Mouse (Mus musculus): ENCODE results near the gene Wdr27. TPM values are rescaled to one million over a fixed set of nuclear protein-coding genes. Genes with fewer than 3 reads are reported as not detected.

Wdr27 gene
- polyA plus RNA-seq, 1 experiment from 2014 or later: 5.8 TPM

DNA sequence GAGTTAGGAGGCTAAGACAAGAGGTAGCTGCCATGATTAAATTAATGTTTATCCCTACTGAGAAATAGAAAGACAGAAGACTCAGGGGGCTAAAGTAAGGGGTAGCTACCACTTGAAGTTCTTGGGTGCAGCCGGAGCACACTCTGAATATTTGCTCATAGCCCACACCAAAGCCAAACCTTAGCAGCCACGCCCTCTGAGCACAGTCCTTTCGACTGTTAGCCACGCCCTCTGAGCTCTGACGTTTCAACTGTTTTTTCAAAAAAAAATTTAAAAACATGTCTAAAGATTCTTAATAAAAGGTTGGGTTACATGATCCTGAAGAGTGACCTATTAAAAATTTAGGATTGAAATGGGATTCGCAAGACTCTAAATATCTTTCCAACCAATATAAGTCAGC lies 130.3 kb downstream of the Wdr27 start:
- Histone ChIP-seq H3K36me3 (no peaks in the 10 kb centered on the region), H3K9ac (no peak overlapping the region), H3K4me1 (no peaks in the 10 kb centered on the region), H3K9me3 (no peaks in the 10 kb centered on the region), H3K4me2 (replicated peaks) (no peak overlapping the region), H3K27ac (no peak overlapping the region), H3K4me3 (no peak overlapping the region), H3K27me3 (no peaks in the 10 kb centered on the region)
- no peak for ATAC-seq (ENCODE audit: insufficient number of reproducible peaks, insufficient read depth, low FRiP score, low TSS enrichment)
- 83% methylated on average over 6 of the region's 6 CpGs for WGBS

DNA sequence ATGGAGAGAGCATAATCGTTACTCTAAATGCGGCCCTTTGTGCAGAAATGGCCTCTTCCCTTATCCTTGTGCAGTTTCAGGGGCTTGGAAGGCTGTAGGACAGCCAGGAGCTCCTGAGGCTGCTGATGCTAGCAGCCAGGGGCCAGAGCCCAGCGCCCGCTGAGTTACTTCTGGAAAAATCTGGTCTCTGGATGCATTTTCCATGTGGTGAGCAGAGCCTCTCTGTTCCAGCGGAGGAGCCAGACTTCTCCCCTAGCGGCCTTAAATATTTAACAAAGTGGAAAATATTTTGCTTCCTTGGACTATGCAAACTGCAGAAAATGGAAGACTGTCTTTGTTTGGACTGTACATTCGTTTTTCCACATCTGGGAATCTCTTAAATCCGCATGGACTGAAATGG lies 130.9 kb downstream of the Wdr27 start:
- no peaks in the 10 kb centered on the region for H3K36me3 ChIP-seq
- 76% methylated on average over 8 of the region's 8 CpGs for WGBS
- no peak for ATAC-seq (ENCODE audit: insufficient number of reproducible peaks, insufficient read depth, low FRiP score, low TSS enrichment)

DNA sequence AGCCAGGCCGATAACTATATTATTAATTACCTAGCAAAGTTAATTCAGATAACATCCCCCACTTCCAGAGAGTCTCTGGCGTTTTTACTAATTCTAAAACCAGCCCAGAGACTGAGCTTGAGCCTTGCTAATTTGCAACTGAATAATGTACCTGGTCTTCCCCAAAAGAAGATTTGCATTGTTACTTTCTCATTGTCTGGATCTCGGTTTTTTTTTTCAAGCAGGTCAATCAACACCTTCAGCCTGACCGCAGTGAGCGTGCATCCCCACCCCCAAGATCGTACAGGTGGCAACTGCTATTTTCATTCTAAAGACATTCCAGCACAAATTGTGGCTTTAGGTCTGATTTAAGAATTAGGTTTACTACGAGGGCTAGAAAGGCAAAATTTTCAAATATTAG lies 136.2 kb downstream of the Wdr27 start:
- no peak overlapping the region for H3K4me3 ChIP-seq
- 86% methylated on average over 7 of the region's 7 CpGs for WGBS

More for the DNA sequence above, 130.9 kb downstream of the Wdr27 start:
- no peak overlapping the region for H3K4me2 ChIP-seq (replicated peaks)
- H3K27me3 ChIP-seq: no peaks in the 10 kb centered on the region
- no peak overlapping the region for H3K27ac ChIP-seq
- no peaks in the 10 kb centered on the region for H3K4me1 ChIP-seq
- H3K9me3 ChIP-seq: no peaks in the 10 kb centered on the region
- H3K9ac ChIP-seq: no peak overlapping the region
- no peak overlapping the region for H3K4me3 ChIP-seq

DNA sequence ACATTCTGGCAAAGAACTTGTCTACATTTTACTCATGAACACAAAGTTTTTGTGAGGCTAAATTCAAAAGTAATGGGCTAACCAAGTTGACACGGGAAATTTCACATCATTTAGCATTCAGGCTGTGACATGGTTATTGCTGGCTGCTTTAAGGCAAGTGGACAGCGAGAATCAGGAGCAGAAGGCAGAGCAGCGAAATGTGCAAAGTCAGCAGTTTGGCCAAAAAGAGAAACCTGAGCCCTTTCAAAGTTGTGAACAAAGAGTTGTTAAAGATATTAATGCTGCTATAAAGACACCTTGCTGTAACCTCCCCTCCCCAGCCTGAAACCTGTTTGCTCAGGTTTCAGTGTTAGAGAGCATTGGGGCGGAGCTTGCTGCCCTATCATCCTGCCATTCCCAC lies 143.7 kb downstream of the Wdr27 start:
- ATAC-seq (ENCODE audit: insufficient number of reproducible peaks, insufficient read depth, low FRiP score, low TSS enrichment): no peak
- H3K9me3 ChIP-seq: no peaks in the 10 kb centered on the region

More for the DNA sequence above, 136.2 kb downstream of the Wdr27 start:
- Histone ChIP-seq H3K27ac (no peak overlapping the region), H3K9ac (no peak overlapping the region), H3K4me1 (no peaks in the 10 kb centered on the region), H3K27me3 (no peaks in the 10 kb centered on the region), H3K9me3 (no peaks in the 10 kb centered on the region), H3K4me2 (replicated peaks) (no peak overlapping the region), H3K36me3 (no peaks in the 10 kb centered on the region)
- no peak for ATAC-seq (ENCODE audit: insufficient number of reproducible peaks, insufficient read depth, low FRiP score, low TSS enrichment)

DNA sequence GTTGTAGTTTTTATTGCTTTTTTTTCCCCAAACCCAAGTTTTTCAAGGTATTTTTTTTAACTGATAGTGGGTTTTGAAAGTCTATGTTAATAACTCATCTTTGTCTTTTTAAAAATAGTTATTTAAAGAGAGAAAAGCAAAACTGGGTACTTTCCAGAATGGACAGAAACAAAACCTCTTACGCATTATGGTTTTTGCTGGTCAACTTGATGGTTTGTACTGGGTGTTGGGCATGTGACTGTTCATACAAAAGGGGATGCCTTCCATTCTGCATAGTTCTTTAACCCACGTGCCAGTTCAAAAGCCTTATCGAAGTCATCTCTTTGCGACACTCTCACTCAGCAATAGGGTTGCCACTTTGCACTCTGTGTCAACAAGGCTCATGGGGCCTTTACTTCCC lies 147.9 kb downstream of the Wdr27 start:
- H3K9me3 ChIP-seq: no peaks in the 10 kb centered on the region
- no peaks in the 10 kb centered on the region for H3K27me3 ChIP-seq
- H3K9ac ChIP-seq: no peak overlapping the region
- ATAC-seq (ENCODE audit: insufficient number of reproducible peaks, insufficient read depth, low FRiP score, low TSS enrichment): no peak
- no peak overlapping the region for H3K27ac ChIP-seq
- WGBS: 96% methylated on average over 4 of the region's 4 CpGs
- no peaks in the 10 kb centered on the region for H3K36me3 ChIP-seq
- H3K4me3 ChIP-seq: no peak overlapping the region
- H3K4me2 ChIP-seq (replicated peaks): no peak overlapping the region
- H3K4me1 ChIP-seq: no peaks in the 10 kb centered on the region

More for the DNA sequence above, 143.7 kb downstream of the Wdr27 start:
- no peak overlapping the region for H3K9ac ChIP-seq
- no peaks in the 10 kb centered on the region for H3K36me3 ChIP-seq
- no peaks in the 10 kb centered on the region for H3K4me1 ChIP-seq
- no peak overlapping the region for H3K4me2 ChIP-seq (replicated peaks)
- WGBS: 84% methylated on average over 4 of the region's 4 CpGs
- no peak overlapping the region for H3K4me3 ChIP-seq
- H3K27ac ChIP-seq: no peak overlapping the region
- no peaks in the 10 kb centered on the region for H3K27me3 ChIP-seq

DNA sequence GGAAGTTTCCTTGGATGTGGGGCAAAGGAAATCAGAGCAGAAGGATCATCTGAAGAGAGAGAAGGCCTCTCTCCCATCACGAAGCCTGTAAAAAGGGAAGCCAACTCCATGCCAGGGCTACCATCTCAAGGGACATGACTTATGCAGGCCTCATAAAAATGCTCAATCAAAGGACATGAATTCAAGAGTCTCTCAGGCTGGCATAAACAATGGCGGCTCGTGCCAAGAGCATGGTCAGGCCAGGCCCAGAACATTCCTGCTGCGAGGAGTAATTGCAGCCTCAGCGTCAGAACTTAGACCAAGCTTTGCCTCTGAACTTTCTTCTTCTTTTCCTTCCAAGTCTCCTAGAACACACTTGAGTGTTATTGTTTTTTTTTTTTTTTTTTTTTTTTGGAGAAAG lies 163.6 kb downstream of the Wdr27 start:
- Histone ChIP-seq H3K36me3 (no peaks in the 10 kb centered on the region), H3K27me3 (no peaks in the 10 kb centered on the region), H3K9me3 (no peaks in the 10 kb centered on the region), H3K9ac (no peak overlapping the region), H3K4me3 (no peak overlapping the region), H3K4me2 (replicated peaks) (no peak overlapping the region), H3K4me1 (no peaks in the 10 kb centered on the region), H3K27ac (no peak overlapping the region)
- 94% methylated on average over 5 of the region's 5 CpGs for WGBS
- ATAC-seq (ENCODE audit: insufficient number of reproducible peaks, insufficient read depth, low FRiP score, low TSS enrichment): no peak

DNA sequence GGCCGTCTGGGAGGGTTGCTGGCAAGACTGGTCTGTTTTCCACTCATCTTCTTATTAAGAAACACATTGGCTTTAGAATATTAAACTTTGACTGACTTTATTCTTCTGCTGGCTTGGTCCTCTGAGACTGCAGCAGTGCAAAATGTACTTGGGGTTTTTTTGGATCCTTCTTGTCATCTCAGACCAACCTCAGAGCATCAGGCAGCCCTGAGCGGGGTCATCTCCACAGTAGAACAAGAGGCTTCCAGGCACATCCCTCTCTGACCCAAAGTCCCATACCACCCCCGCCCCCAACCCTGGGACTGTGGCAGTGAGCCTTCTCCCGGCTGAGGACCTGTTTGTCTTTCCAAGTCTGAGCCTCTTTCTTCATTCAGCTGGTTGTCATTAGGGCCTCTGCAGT lies 171.6 kb downstream of the Wdr27 start:
- ATAC-seq (ENCODE audit: insufficient number of reproducible peaks, insufficient read depth, low FRiP score, low TSS enrichment): no peak
- WGBS: 57% methylated on average over 4 of the region's 4 CpGs
- Histone ChIP-seq H3K36me3 (no peaks in the 10 kb centered on the region), H3K9ac (no peak overlapping the region), H3K9me3 (no peaks in the 10 kb centered on the region), H3K4me3 (no peak overlapping the region), H3K27ac (no peak overlapping the region), H3K4me1 (peaks cover 5% of the 10 kb centered on the region; the same call in 1 of the 2 replicates), H3K4me2 (replicated peaks) (no peak overlapping the region), H3K27me3 (no peaks in the 10 kb centered on the region)

DNA sequence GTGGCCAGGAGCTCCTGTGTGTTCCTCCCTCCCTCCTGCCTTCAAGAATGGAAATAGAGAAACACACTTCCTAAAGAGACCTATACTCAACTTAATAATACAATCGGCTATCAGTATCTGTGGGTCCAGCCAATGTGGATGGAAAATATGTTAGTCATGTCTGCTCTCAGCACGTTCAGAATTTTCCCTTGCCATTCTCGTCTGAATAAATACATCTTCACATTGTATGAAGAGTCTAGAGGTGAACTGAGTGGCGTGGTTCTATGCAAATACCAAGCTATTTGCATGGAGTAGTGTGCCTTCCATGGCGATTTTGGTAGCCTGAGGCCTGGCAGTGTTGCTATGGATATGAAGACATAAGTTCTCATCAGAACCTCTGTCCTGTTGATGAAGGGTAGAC lies 172.6 kb downstream of the Wdr27 start:
- no peaks in the 10 kb centered on the region for H3K27me3 ChIP-seq
- peaks cover 5% of the 10 kb centered on the region; the same call in 1 of the 2 replicates for H3K4me1 ChIP-seq
- 75% methylated on average over 5 of the region's 5 CpGs for WGBS
- no peak overlapping the region for H3K27ac ChIP-seq
- no peaks in the 10 kb centered on the region for H3K36me3 ChIP-seq
- no peak overlapping the region for H3K4me2 ChIP-seq (replicated peaks)
- no peak overlapping the region for H3K9ac ChIP-seq
- H3K4me3 ChIP-seq: no peak overlapping the region
- no peak for ATAC-seq (ENCODE audit: insufficient number of reproducible peaks, insufficient read depth, low FRiP score, low TSS enrichment)
- no peaks in the 10 kb centered on the region for H3K9me3 ChIP-seq

Other genes with a start within 250 kb of the Wdr27 start
- gene Thbs2, start 248.9 kb downstream of the Wdr27 start, polyA plus RNA-seq (2016; fragmentation: Nextera tagmentation; extraction: Ambion mirVana): 12.8 and 15.7 TPM in 2 replicates
- gene 1600012H06Rik, start within 50 bp of the Wdr27 start, polyA plus RNA-seq (2016; fragmentation: Nextera tagmentation; extraction: Ambion mirVana): 30.7 and 33.3 TPM in 2 replicates
- 34.3 and 34.7 TPM in 2 replicates for gene Phf10, start 18.1 kb upstream of the Wdr27 start, polyA plus RNA-seq (2016; fragmentation: Nextera tagmentation; extraction: Ambion mirVana)
- gene 9030025P20Rik, start 35.3 kb upstream of the Wdr27 start, polyA plus RNA-seq (2016; fragmentation: Nextera tagmentation; extraction: Ambion mirVana): 11.1 and 12.2 TPM in 2 replicates
- gene Gm3417, start 35.6 kb upstream of the Wdr27 start, polyA plus RNA-seq (2016; fragmentation: Nextera tagmentation; extraction: Ambion mirVana): not detected in 2 replicates
- 6.7 and 7.2 TPM in 2 replicates for gene Gm3435, start 67.0 kb upstream of the Wdr27 start, polyA plus RNA-seq (2016; fragmentation: Nextera tagmentation; extraction: Ambion mirVana)
- gene Ermard, start 98.0 kb upstream of the Wdr27 start, polyA plus RNA-seq (2016; fragmentation: Nextera tagmentation; extraction: Ambion mirVana): 101 and 107 TPM in 2 replicates
- not detected in 2 replicates for gene Tcte3, start 98.3 kb upstream of the Wdr27 start, polyA plus RNA-seq (2016; fragmentation: Nextera tagmentation; extraction: Ambion mirVana)
- 4.4 and 4.8 TPM in 2 replicates for gene Gm3448, start 98.4 kb upstream of the Wdr27 start, polyA plus RNA-seq (2016; fragmentation: Nextera tagmentation; extraction: Ambion mirVana)

Measured in embryonic facial prominence, embryonic 12.5 days (tissue).